Mouse (Mus musculus) midbrain, postnatal 0 days (tissue): Measurements from ENCODE around the gene Ano6. TPM values are rescaled to one million over a fixed set of nuclear protein-coding genes. Genes with fewer than 3 reads are reported as not detected.

ENCODE experiments used
- ATAC-seq: fragments of 200-750 bp; cut with Nextera tagmentation; 2 replicates; pipeline ENCODE4 v1.8.0; 2017; ENCODE audit warnings: moderate number of reproducible peaks, mild to moderate bottlenecking, moderate TSS enrichment, moderate library complexity; ENCODE audit not compliant: low FRiP score
- DNase-seq: peaks from one replicate; pipeline ENCODE4 v3.0.0-alpha.2; 2015; ENCODE audit warnings: low spot score
- H3K27ac ChIP-seq: fragments of 300-500 bp; sonication (generic); 2 replicates; pipeline ENCODE4 v1.5.1; 2014; ENCODE audit warnings: low read depth, mild to moderate bottlenecking, low read length, mixed read lengths
- H3K27me3 ChIP-seq: fragments of 300-500 bp; sonication (generic); 2 replicates; pipeline ENCODE4 v1.6.1; 2014; ENCODE audit warnings: low read length, control low read depth, mixed read lengths; ENCODE audit not compliant: insufficient read depth
- H3K36me3 ChIP-seq: fragments of 300-500 bp; sonication (generic); 2 replicates; pipeline ENCODE4 v1.6.1; 2014; ENCODE audit warnings: low read length, control low read depth, mixed read lengths; ENCODE audit not compliant: insufficient read depth
- H3K4me1 ChIP-seq: fragments of 300-500 bp; sonication (generic); 2 replicates; pipeline ENCODE4 v1.6.1; 2014; ENCODE audit warnings: mild to moderate bottlenecking, control low read depth, antibody characterized with exemption, low read length, mixed read lengths; ENCODE audit not compliant: insufficient read depth
- H3K4me2 ChIP-seq: fragments of 300-500 bp; sonication (generic); 2 replicates; pipeline ENCODE4 v1.6.1; 2014; ENCODE audit warnings: low read depth, mild to moderate bottlenecking, low read length, mixed read lengths; ENCODE audit not compliant: poor library complexity, severe bottlenecking
- H3K4me3 ChIP-seq: fragments of 300-500 bp; sonication (generic); 2 replicates; pipeline ENCODE4 v1.5.1; 2014; ENCODE audit warnings: low read depth, mild to moderate bottlenecking, low read length, moderate library complexity
- H3K9ac ChIP-seq: fragments of 300-500 bp; sonication (generic); replicated peaks from 2 replicates; pipeline ENCODE4 v1.6.1; 2014; ENCODE audit warnings: mild to moderate bottlenecking, low read length, moderate library complexity, mixed read lengths; ENCODE audit not compliant: poor library complexity, severe bottlenecking
- H3K9me3 ChIP-seq: fragments of 300-500 bp; sonication (generic); 2 replicates; pipeline ENCODE4 v1.6.1; 2016; ENCODE audit warnings: low read length, control low read depth
- CTCF ChIP-seq: IDR thresholded peaks from 2 replicates; pipeline ENCODE4 v1.5.1; 2016; ENCODE audit warnings: antibody characterized with exemption, mild to moderate bottlenecking
- WGBS: fragments of 180-500 bp; shearing (Covaris S2); extraction: QIAGEN DNeasy Blood & Tissue Kit; methylation state at CpG from one replicate; pipeline ENCODE4 v1.1.7; 2014; 5-methylcytosine and 5-hydroxymethylcytosine counted together
- polyA plus RNA-seq: library from polyadenylated mRNA; unstranded; fragments of >200 nt; fragmentation: Nextera tagmentation; extraction: Ambion mirVana; gene quantifications from 2 replicates; pipeline ENCODE4 v1.2.1, GENCODE M21; 2015
- total RNA-seq: library from RNA; depleted of rRNA; stranded (reverse); fragments of >200 nt; gene quantifications from 2 replicates; pipeline ENCODE4 v1.2.3, GENCODE M21; 2014

Ano6 gene
- total and polyA plus RNA-seq, 2 experiments from 2014 or later: 19.9 to 35.0 TPM

- DNase-seq (no peak), ATAC-seq (no peak)
- Histone ChIP-seq H3K4me3 (no peak overlapping the region), H3K27me3 (no peaks in the 10 kb centered on the region), H3K9ac (no peak overlapping the region), H3K9me3 (no peaks in the 10 kb centered on the region), H3K36me3 (no peaks in the 10 kb centered on the region), H3K27ac (no peak overlapping the region), H3K4me1 (peaks cover 9% of the 10 kb centered on the region; the same call in 1 of the 2 replicates), H3K4me2 (no peak overlapping the region)
- no peak; the same call in 1 of the 2 replicates for TF ChIP-seq CTCF
- 81% methylated on average over 18 of the region's 18 CpGs for WGBS
These were observed 95.5 kb downstream of the Ano6 start for GRCm38 (mm10) chr15:95885953-95886820.

DNA sequence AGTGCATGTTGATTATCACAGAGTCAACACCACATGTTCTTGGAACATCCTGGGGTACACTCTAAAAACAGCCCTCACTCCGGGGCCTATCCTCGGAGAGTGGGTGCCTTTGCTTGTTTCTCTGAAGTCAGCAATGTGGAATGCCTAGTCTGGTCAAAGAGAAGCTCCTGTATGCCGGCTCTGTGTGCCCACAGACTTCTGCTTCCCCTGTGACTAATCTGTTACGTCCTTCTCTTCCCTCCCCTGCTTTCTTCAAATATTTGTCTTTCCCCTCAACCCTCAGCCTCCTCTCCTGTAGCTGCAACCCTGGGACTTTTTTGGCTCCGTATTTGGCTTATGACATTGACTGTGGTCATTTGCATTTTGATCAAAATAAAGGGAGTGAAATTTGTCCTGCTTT lies 96.7 kb downstream of the Ano6 start:
- Histone ChIP-seq H3K9me3 (no peaks in the 10 kb centered on the region), H3K4me3 (no peak overlapping the region), H3K27ac (no peak overlapping the region), H3K36me3 (no peaks in the 10 kb centered on the region), H3K4me2 (no peak overlapping the region), H3K4me1 (peaks cover 9% of the 10 kb centered on the region; the same call in 1 of the 2 replicates), H3K9ac (no peak overlapping the region), H3K27me3 (no peaks in the 10 kb centered on the region)
- no peak for DNase-seq
- 36% methylated on average over 5 of the region's 5 CpGs for WGBS
- ATAC-seq: no peak
- no peak for TF ChIP-seq CTCF

GRCm38 (mm10) chr15:95888556-95888955 lies 97.9 kb downstream of the Ano6 start:
- Histone ChIP-seq H3K36me3 (no peaks in the 10 kb centered on the region), H3K9me3 (no peaks in the 10 kb centered on the region), H3K4me2 (no peak overlapping the region), H3K4me1 (peaks cover 9% of the 10 kb centered on the region; the same call in 1 of the 2 replicates), H3K27ac (0 out of 2 replicates have a peak overlapping the region, but pooled peaks have one; percentile 12), H3K4me3 (no peak overlapping the region), H3K9ac (0 out of 2 replicates have a peak overlapping the region, but pooled peaks have one; percentile 19), H3K27me3 (no peaks in the 10 kb centered on the region)
- DNase-seq (no peak), ATAC-seq (no peak)
- WGBS: 78% methylated on average over 5 of the region's 5 CpGs
- TF ChIP-seq CTCF: no peak

DNA sequence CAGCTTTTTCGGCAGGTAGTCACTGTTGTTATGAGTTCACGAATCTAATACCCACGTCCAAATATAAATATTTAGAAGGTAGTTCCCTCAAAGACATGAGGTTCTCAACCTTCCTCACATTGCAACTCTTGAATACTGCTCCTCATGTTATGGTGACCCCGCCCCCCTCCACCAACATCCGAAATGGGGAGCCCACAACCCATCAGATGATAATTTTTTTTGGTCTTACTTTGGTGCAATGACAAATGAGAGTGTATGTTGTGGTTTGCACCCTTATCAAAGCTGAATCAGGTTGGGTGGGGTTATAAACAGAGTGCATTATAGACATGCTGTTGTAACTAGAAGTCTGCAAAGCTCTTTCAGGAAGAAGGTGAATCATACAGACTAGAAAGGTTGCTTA lies 99.7 kb downstream of the Ano6 start:
- TF ChIP-seq CTCF: no peak
- WGBS: 96% methylated on average over 5 of the region's 5 CpGs

DNA sequence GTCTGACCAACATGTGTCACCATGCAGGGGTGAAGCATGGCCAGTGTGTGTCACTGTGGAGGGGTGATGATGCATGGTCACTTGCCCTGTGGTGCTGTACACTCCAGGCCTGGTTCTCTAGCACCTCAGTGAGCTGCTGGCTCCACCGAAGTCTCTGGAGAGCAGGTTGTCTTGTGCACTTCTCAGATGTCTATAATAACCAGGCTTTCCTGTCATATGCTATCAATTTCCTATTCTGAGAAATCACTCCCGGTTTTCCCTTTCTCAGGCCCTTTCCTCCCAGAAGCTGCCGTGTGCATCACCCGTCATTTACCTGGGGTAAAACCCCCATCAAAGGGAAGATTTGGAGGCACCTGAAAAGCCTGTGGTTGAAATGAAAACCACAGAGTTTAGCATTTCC lies 101.5 kb downstream of the Ano6 start:
- no peak for ATAC-seq
- no peaks in the 10 kb centered on the region for H3K36me3 ChIP-seq
- WGBS: 85% methylated on average over 4 of the region's 4 CpGs

More for the DNA sequence above, 99.7 kb downstream of the Ano6 start:
- no peaks in the 10 kb centered on the region for H3K36me3 ChIP-seq
- H3K4me1 ChIP-seq: peaks cover 9% of the 10 kb centered on the region; the same call in 1 of the 2 replicates
- no peak overlapping the region for H3K4me3 ChIP-seq
- no peak for DNase-seq
- no peaks in the 10 kb centered on the region for H3K9me3 ChIP-seq
- no peak overlapping the region for H3K4me2 ChIP-seq
- ATAC-seq: no peak
- H3K27ac ChIP-seq: no peak overlapping the region
- no peak overlapping the region for H3K9ac ChIP-seq
- no peaks in the 10 kb centered on the region for H3K27me3 ChIP-seq

DNA sequence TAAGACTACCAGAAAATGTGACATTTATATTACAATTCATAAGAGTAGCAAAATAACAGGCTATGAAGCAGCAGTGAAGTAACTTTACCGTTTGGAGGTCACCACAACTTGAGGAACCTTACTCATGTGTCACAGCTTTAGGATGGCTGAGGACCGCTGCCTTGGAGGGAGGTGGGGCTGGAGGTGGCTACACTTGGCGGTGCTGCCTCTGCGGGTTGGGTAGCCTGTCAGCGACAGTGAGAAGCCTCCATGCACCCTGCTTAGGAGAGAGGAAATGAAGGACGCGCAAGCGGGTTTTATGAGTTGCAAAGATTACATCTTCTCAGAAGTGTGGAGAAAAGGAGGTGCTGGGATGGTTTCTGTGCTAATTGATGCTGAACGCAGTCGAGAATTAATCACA lies 102.3 kb downstream of the Ano6 start:
- no peak for TF ChIP-seq CTCF
- no peak for ATAC-seq
- no peaks in the 10 kb centered on the region for H3K9me3 ChIP-seq
- no peak overlapping the region for H3K27ac ChIP-seq
- no peak for DNase-seq
- H3K9ac ChIP-seq: no peak overlapping the region
- H3K27me3 ChIP-seq: no peaks in the 10 kb centered on the region
- H3K4me1 ChIP-seq: no peaks in the 10 kb centered on the region
- WGBS: 78% methylated on average over 10 of the region's 10 CpGs
- no peak overlapping the region for H3K4me2 ChIP-seq
- no peak overlapping the region for H3K4me3 ChIP-seq
- H3K36me3 ChIP-seq: no peaks in the 10 kb centered on the region

More for the DNA sequence above, 101.5 kb downstream of the Ano6 start:
- no peak for TF ChIP-seq CTCF
- Histone ChIP-seq H3K9me3 (no peaks in the 10 kb centered on the region), H3K4me2 (no peak overlapping the region), H3K27ac (no peak overlapping the region), H3K27me3 (no peaks in the 10 kb centered on the region), H3K4me1 (peaks cover 7% of the 10 kb centered on the region; the same call in 1 of the 2 replicates), H3K4me3 (no peak overlapping the region), H3K9ac (no peak overlapping the region)
- DNase-seq: no peak
